Mouse (Mus musculus): ENCODE measurements around the gene Plvap.

The Plvap gene

GRCm38 (mm10) chr8:71511644-71512043 lies at the start of gene Plvap:
Gene Plvap (minus strand): TSS chr8:71511752.
- DNase-seq (ENCODE audit: low spot score) = peak; percentile 43

- no peak for DNase-seq (ENCODE audit: low spot score)
Observed at GRCm38 (mm10) chr8:71560765-71561164, 49.2 kb upstream of the Plvap start.

- DNase-seq (ENCODE audit: low spot score) = no peak
Observed at GRCm38 (mm10) chr8:71560071-71560470, 48.5 kb upstream of the Plvap start.

- peak; percentile 89 for DNase-seq (ENCODE audit: low spot score)
Observed at GRCm38 (mm10) chr8:71558958-71559690, 47.6 kb upstream of the Plvap start.

- no peak for DNase-seq (ENCODE audit: low spot score)
Observed at GRCm38 (mm10) chr8:71558071-71558957, 46.8 kb upstream of the Plvap start, which contains the start of gene Tmem221. Gene Tmem221 (minus strand): TSS chr8:71558871.

GRCm38 (mm10) chr8:71554644-71555043 lies 43.1 kb upstream of the Plvap start:
- DNase-seq (ENCODE audit: low spot score) = no peak

- no peak for DNase-seq (ENCODE audit: low spot score)
Observed at GRCm38 (mm10) chr8:71554001-71554400, 42.4 kb upstream of the Plvap start.

GRCm38 (mm10) chr8:71552770-71553169 lies 41.2 kb upstream of the Plvap start:
- no peak for DNase-seq (ENCODE audit: low spot score)

- DNase-seq (ENCODE audit: low spot score) = no peak
Observed at GRCm38 (mm10) chr8:71550754-71551153, 39.2 kb upstream of the Plvap start.

GRCm38 (mm10) chr8:71547590-71547989 lies 36.0 kb upstream of the Plvap start:
- no peak for DNase-seq (ENCODE audit: low spot score)

GRCm38 (mm10) chr8:71545053-71545452 lies 33.5 kb upstream of the Plvap start:
- DNase-seq (ENCODE audit: low spot score) = no peak

- no peak for DNase-seq (ENCODE audit: low spot score)
Observed at GRCm38 (mm10) chr8:71543755-71544154, 32.2 kb upstream of the Plvap start.

- DNase-seq (ENCODE audit: low spot score) = peak; percentile 99
Observed at GRCm38 (mm10) chr8:71542632-71543343, 31.2 kb upstream of the Plvap start, which contains the start of gene Mvb12a. Gene Mvb12a (plus strand): TSS chr8:71542922.

GRCm38 (mm10) chr8:71537028-71537867 lies 25.7 kb upstream of the Plvap start, which contains the start of gene Bst2:
Gene Bst2 (minus strand): TSS chr8:71537456.
- DNase-seq (ENCODE audit: low spot score) = peak; percentile 90

GRCm38 (mm10) chr8:71535663-71536062 lies 24.1 kb upstream of the Plvap start:
- DNase-seq (ENCODE audit: low spot score) = no peak

- no peak for DNase-seq (ENCODE audit: low spot score)
Observed at GRCm38 (mm10) chr8:71534263-71534810, 22.8 kb upstream of the Plvap start.

GRCm38 (mm10) chr8:71530735-71531467 lies 19.3 kb upstream of the Plvap start:
- peak; percentile 58 for DNase-seq (ENCODE audit: low spot score)

GRCm38 (mm10) chr8:71528362-71529073 lies 17.0 kb upstream of the Plvap start:
- no peak for DNase-seq (ENCODE audit: low spot score)

- no peak for DNase-seq (ENCODE audit: low spot score)
Observed at GRCm38 (mm10) chr8:71527162-71527870, 15.8 kb upstream of the Plvap start.

Measured in embryo, embryonic 10 days (tissue).